Comparison of ENCODE assay signal across 18 mouse cellular contexts in genomic region chr4:139840939-139841500, GRCm38 (mm10). TPM values are rescaled to one million over a fixed set of nuclear protein-coding genes. Genes with fewer than 3 reads are reported as not detected.
"Had no signal": no experiment of that assay in that cellular context is flagged by ENCODE, and none has a peak within 500 bp of the region (broad histone marks: within the 10 kb centered on the region; RNA-seq: fewer than 3 reads in every experiment).

No protein-coding gene starts in this region.

- H3K9me3 ChIP-seq: liver, embryonic 12.5 days; neural tube, embryonic 12.5 days; stomach, embryonic 15.5 days had no signal

- ATAC-seq: liver, embryonic 12.5 days; midbrain, embryonic 16.5 days had no signal

- H3K4me1 ChIP-seq: liver, embryonic 12.5 days; stomach, embryonic 15.5 days had no signal

- H3K27ac ChIP-seq: liver, embryonic 12.5 days; liver, embryonic 14.5 days; midbrain, embryonic 10.5 days; neural tube, embryonic 12.5 days; stomach, embryonic 15.5 days; stomach, postnatal 0 days had no signal

- DNase-seq: lung, adult 18-20 months; lung, embryonic 14.5 days; lung, postnatal 10 days; lung, postnatal 4 days; midbrain, embryonic 14.5 days; right cerebral cortex, postnatal 14 days; thymus, adult 2 months; thymus, postnatal 25 days; thymus, postnatal 4 days had no signal

- H3K9ac ChIP-seq: liver, embryonic 12.5 days; liver, embryonic 14.5 days; lung, embryonic 14.5 days; neural tube, embryonic 12.5 days; stomach, embryonic 15.5 days had no signal

- H3K36me3 ChIP-seq: liver, embryonic 12.5 days; midbrain, embryonic 10.5 days; neural tube, embryonic 12.5 days; stomach, embryonic 15.5 days had no signal

- H3K4me3 ChIP-seq: liver, embryonic 12.5 days; midbrain, embryonic 10.5 days; neural tube, embryonic 12.5 days; stomach, embryonic 15.5 days had no signal

- H3K4me2 ChIP-seq: liver, embryonic 12.5 days; lung, embryonic 14.5 days; neural tube, embryonic 12.5 days; stomach, embryonic 15.5 days had no signal

RNA-seq across cellular contexts. Expression of gene Pax7, which starts 7.7 kb away (rescaled TPM):
- polyA plus RNA-seq: liver, embryonic 12.5 days; liver, embryonic 14.5 days; liver, embryonic 16.5 days; lung, embryonic 14.5 days; stomach, postnatal 0 days; urinary bladder, adult 2 months had no signal
